Mouse (Mus musculus): ENCODE data around the gene Cnmd.

GRCm38 (mm10) chr14:79699381-79699780 lies 37.4 kb upstream of the Cnmd start:
- TF ChIP-seq CTCF (IDR thresholded peaks at IDR 0.05; ENCODE audit: low read depth) (no peak), EP300 (IDR thresholded peaks at IDR 0.05; ENCODE audit: low read depth) (no peak)
